Mouse (Mus musculus): ENCODE measurements around the gene Mis18a.
A peak's percentile ranks its signal among the peaks of the same experiment; 100 is the strongest.

Gene Mis18a

GRCm38 (mm10) chr16:90727233-90728115, at the start of gene Mis18a:
Mis18a (minus strand) TSS chr16:90727404.
- peak; percentile 97 for DNase-seq

- DNase-seq = no peak
Measured at GRCm38 (mm10) chr16:90775946-90776520, 48.8 kb upstream of the Mis18a start.

- no peak for DNase-seq
Measured at GRCm38 (mm10) chr16:90774646-90775045, 47.4 kb upstream of the Mis18a start.

GRCm38 (mm10) chr16:90774216-90774615, 47.0 kb upstream of the Mis18a start:
- no peak for DNase-seq

GRCm38 (mm10) chr16:90766919-90767454, 39.8 kb upstream of the Mis18a start:
- no peak for DNase-seq

- DNase-seq = no peak
Measured at GRCm38 (mm10) chr16:90765195-90765877, 38.1 kb upstream of the Mis18a start.

GRCm38 (mm10) chr16:90760515-90760914, 33.3 kb upstream of the Mis18a start:
- no peak for DNase-seq

- DNase-seq = no peak
Measured at GRCm38 (mm10) chr16:90759335-90759734, 32.1 kb upstream of the Mis18a start.

- no peak for DNase-seq
Measured at GRCm38 (mm10) chr16:90753386-90753941, 26.3 kb upstream of the Mis18a start.

GRCm38 (mm10) chr16:90748169-90748568, 21.0 kb upstream of the Mis18a start:
- DNase-seq = no peak

- DNase-seq = no peak
Measured at GRCm38 (mm10) chr16:90747143-90747542, 19.9 kb upstream of the Mis18a start.

GRCm38 (mm10) chr16:90738092-90738956, 11.1 kb upstream of the Mis18a start, which contains the start of gene Mrap:
Mrap (plus strand) TSS chr16:90738207.
- DNase-seq = no peak

GRCm38 (mm10) chr16:90736672-90737270, 9.6 kb upstream of the Mis18a start:
- no peak for DNase-seq

GRCm38 (mm10) chr16:90735611-90736010, 8.4 kb upstream of the Mis18a start:
- no peak for DNase-seq

GRCm38 (mm10) chr16:90726600-90727227, 490 bp downstream of the Mis18a start:
- DNase-seq = no peak

GRCm38 (mm10) chr16:90724051-90724450, 3.2 kb downstream of the Mis18a start:
- no peak for DNase-seq

GRCm38 (mm10) chr16:90710313-90710712, 16.9 kb downstream of the Mis18a start:
- DNase-seq = no peak

GRCm38 (mm10) chr16:90709711-90710289, 17.4 kb downstream of the Mis18a start:
- DNase-seq = peak; percentile 75

- DNase-seq = no peak
Measured at GRCm38 (mm10) chr16:90706279-90706678, 20.9 kb downstream of the Mis18a start.

GRCm38 (mm10) chr16:90704161-90704825, 22.9 kb downstream of the Mis18a start:
- DNase-seq = no peak
